ENCODE assay signal across 8 mouse cellular contexts in genomic region chr10:40247166-40247716, GRCm38 (mm10). TPM values are rescaled to one million over a fixed set of nuclear protein-coding genes. Genes with fewer than 3 reads are reported as not detected.
A peak's percentile ranks its signal among the peaks of the same experiment; 100 is the strongest.
DNase-seq lines count a peak whose midpoint lies in the region; ATAC-seq and TF ChIP-seq lines count a peak whose summit lies in the region.

No protein-coding gene starts in this region.

- H3K4me1 ChIP-seq in heart, embryonic 15.5 days (replicated peaks) = no peaks in the 10 kb centered on the region
- peaks cover 36% of the 10 kb centered on the region for H3K4me1 ChIP-seq in E14TG2a.4 (replicated peaks; ENCODE audit: low read depth, low read length)
- H3K4me1 ChIP-seq in forebrain, embryonic 11.5 days (replicated peaks; ENCODE audit: control insufficient read depth, insufficient read depth, low read length) = 0 out of 2 replicates have a peak, but pooled peaks cover 4% of the 10 kb centered on the region
- H3K4me1 ChIP-seq in liver, embryonic 14.5 days (replicated peaks; ENCODE audit: control insufficient read depth in 2 of 2, insufficient read depth in 2 of 2, low read length in 1 of 2) = peaks cover 5 to 15% of the 10 kb centered on the region in 2 experiments; a peak in 3 of 4 replicates

- no peak for TF ChIP-seq CTCF in E14TG2a.4 (conservative IDR thresholded peaks at IDR 0.05; ENCODE audit: low read length)
- TF ChIP-seq CTCF in liver, embryonic 14.5 days (IDR thresholded peaks at IDR 0.05; ENCODE audit: low read depth) = no peak

- no peak overlapping the region for H3K9ac ChIP-seq in heart, embryonic 15.5 days
- H3K9ac ChIP-seq in forebrain, embryonic 11.5 days (ENCODE audit: low read length) = peak overlapping the region; percentile 66
- peak overlapping the region; percentile 77 for H3K9ac ChIP-seq in liver, embryonic 14.5 days (replicated peaks)

- WGBS in heart, embryonic 15.5 days = 28% methylated on average over 11 of the region's 11 CpGs
- 34% methylated on average over 11 of the region's 11 CpGs for WGBS in forebrain, embryonic 11.5 days
- 29% methylated on average over 11 of the region's 11 CpGs for WGBS in liver, embryonic 14.5 days (ENCODE audit: insufficient replicate concordance)

- no peaks in the 10 kb centered on the region for H3K27me3 ChIP-seq in heart, embryonic 15.5 days
- no peaks in the 10 kb centered on the region for H3K27me3 ChIP-seq in E14TG2a.4 (ENCODE audit: insufficient read depth, low read length)
- H3K27me3 ChIP-seq in forebrain, embryonic 11.5 days (ENCODE audit: control insufficient read depth, insufficient read depth, low read length) = no peaks in the 10 kb centered on the region
- H3K27me3 ChIP-seq in liver, embryonic 14.5 days (ENCODE audit: control insufficient read depth, insufficient read depth, low read length) = no peaks in the 10 kb centered on the region

- DNase-seq in heart, postnatal 14 days = no peak
- no peak for DNase-seq in forebrain, embryonic 11.5 days (ENCODE audit: low spot score)
- DNase-seq in liver, embryonic 14.5 days (ENCODE audit: low read depth in 3 of 3, low spot score in 3 of 3) = no peak
- no peak for DNase-seq in frontal cortex, postnatal 25 days (ENCODE audit: low spot score in 2 of 2)
- DNase-seq in left cerebral cortex, postnatal 36 days (ENCODE audit: low spot score in 2 of 2) = no peak
- DNase-seq in kidney, postnatal 25 days = no peak

- no peaks in the 10 kb centered on the region for H3K9me3 ChIP-seq in heart, embryonic 15.5 days (replicated peaks)
- H3K9me3 ChIP-seq in E14TG2a.4 (ENCODE audit: low read length) = no peaks in the 10 kb centered on the region
- no peaks in the 10 kb centered on the region for H3K9me3 ChIP-seq in forebrain, embryonic 11.5 days (ENCODE audit: control insufficient read depth, low read length)
- H3K9me3 ChIP-seq in liver, embryonic 14.5 days (ENCODE audit: control insufficient read depth, low read length) = no peaks in the 10 kb centered on the region

- no peak for TF ChIP-seq EP300 in liver, embryonic 14.5 days (IDR thresholded peaks at IDR 0.05; ENCODE audit: low read depth)

- peak overlapping the region; percentile 79 for H3K4me2 ChIP-seq in heart, embryonic 15.5 days
- peak overlapping the region; percentile 71 for H3K4me2 ChIP-seq in forebrain, embryonic 11.5 days (ENCODE audit: low read depth, low read length, severe bottlenecking)
- peak overlapping the region; percentile 87 for H3K4me2 ChIP-seq in liver, embryonic 14.5 days (ENCODE audit: low read depth)

- peak overlapping the region; percentile 74; the same call in 1 of the 2 replicates for H3K27ac ChIP-seq in heart, embryonic 15.5 days
- H3K27ac ChIP-seq in forebrain, embryonic 11.5 days (ENCODE audit: low read depth, low read length) = 0 out of 2 replicates have a peak overlapping the region, but pooled peaks have one; percentile 57
- no peak overlapping the region for H3K27ac ChIP-seq in liver, embryonic 14.5 days

- intact Hi-C loops in heart, postnatal 14 days (cut with DNase I) = loop anchor here (10.0 kb wide), 1 partner anchor 352 kb away; the partner anchor contains the start of gene Mfsd4b4
- intact Hi-C loops in left cerebral cortex, postnatal 36 days (cut with DNase I) = no loop called here

- H3K4me3 ChIP-seq in heart, embryonic 15.5 days = peak overlapping the region; percentile 80
- H3K4me3 ChIP-seq in E14TG2a.4 (replicated peaks; ENCODE audit: low read length) = peak overlapping the region; percentile 97
- peak overlapping the region; percentile 66 for H3K4me3 ChIP-seq in forebrain, embryonic 11.5 days (ENCODE audit: low read depth, low read length)
- peak overlapping the region; percentile 65 to 99 for H3K4me3 ChIP-seq in liver, embryonic 14.5 days (ENCODE audit: insufficient read depth in 1 of 2, low read depth in 2 of 2, low read length in 2 of 2)

- H3K36me3 ChIP-seq in heart, embryonic 15.5 days = peaks cover 46% of the 10 kb centered on the region
- H3K36me3 ChIP-seq in E14TG2a.4 (ENCODE audit: insufficient read depth, low read length) = peaks cover 81% of the 10 kb centered on the region
- peaks cover 12% of the 10 kb centered on the region for H3K36me3 ChIP-seq in forebrain, embryonic 11.5 days (ENCODE audit: control insufficient read depth, insufficient read depth, low read length)
- peaks cover 8% of the 10 kb centered on the region for H3K36me3 ChIP-seq in liver, embryonic 14.5 days (replicated peaks; ENCODE audit: control insufficient read depth, insufficient read depth, low read depth)

- ATAC-seq in heart, embryonic 15.5 days (replicated peaks; ENCODE audit: insufficient number of reproducible peaks, insufficient read depth, low FRiP score, low read depth) = no peak
- peak; percentile 57 for ATAC-seq in forebrain, embryonic 11.5 days (replicated peaks; ENCODE audit: low FRiP score)
- ATAC-seq in liver, embryonic 14.5 days (ENCODE audit: insufficient read depth) = no peak; the same call in 1 of the 2 replicates

RNA-seq across cellular contexts. Expression of gene Rpf2, which starts 0.4 kb away (rescaled TPM):
- 35.5 and 36.4 TPM in 2 replicates for polyA plus RNA-seq in heart, embryonic 15.5 days (2015; fragmentation: Nextera tagmentation; extraction: Ambion mirVana)
- total RNA-seq in heart, postnatal 14 days (2021) = 10 to 100 TPM in 1 of 2 experiments, 1 to 10 TPM in 1; 8.2 to 11.2 TPM
- 74.8 and 77.7 TPM in 2 replicates for polyA plus RNA-seq in forebrain, embryonic 11.5 days (2014; fragmentation: Nextera tagmentation; extraction: Ambion mirVana)
- 7.3 and 16.8 TPM in 2 replicates for polyA plus RNA-seq in liver, embryonic 14.5 days (2012; rRNA removed)
- polyA plus RNA-seq in liver, embryonic 14.5 days (2014; fragmentation: Nextera tagmentation; extraction: Ambion mirVana) = 38.9 and 39.2 TPM in 2 replicates
- total RNA-seq in left cerebral cortex, postnatal 36 days (2021) = 10 to 100 TPM; 19.3 to 21.3 TPM

RNA-seq across cellular contexts. Expression of gene Gtf3c6, which starts 10.7 kb away (rescaled TPM):
- polyA plus RNA-seq in heart, embryonic 15.5 days (2015; fragmentation: Nextera tagmentation; extraction: Ambion mirVana) = 59.9 and 65.9 TPM in 2 replicates
- total RNA-seq in heart, postnatal 14 days (2021) = 10 to 100 TPM; 20.9 to 23.5 TPM
- polyA plus RNA-seq in forebrain, embryonic 11.5 days (2014; fragmentation: Nextera tagmentation; extraction: Ambion mirVana) = 139 and 146 TPM in 2 replicates
- polyA plus RNA-seq in liver, embryonic 14.5 days (2012; rRNA removed) = 7.7 and 15.1 TPM in 2 replicates
- 31.6 and 34.1 TPM in 2 replicates for polyA plus RNA-seq in liver, embryonic 14.5 days (2014; fragmentation: Nextera tagmentation; extraction: Ambion mirVana)
- 10 to 100 TPM; 19.5 to 27.2 TPM for total RNA-seq in left cerebral cortex, postnatal 36 days (2021)

RNA-seq across cellular contexts. Expression of gene Amd1, which starts 54.7 kb away (rescaled TPM):
- 34.5 and 34.7 TPM in 2 replicates for polyA plus RNA-seq in heart, embryonic 15.5 days (2015; fragmentation: Nextera tagmentation; extraction: Ambion mirVana)
- 10 to 100 TPM; 77.6 to 84.8 TPM for total RNA-seq in heart, postnatal 14 days (2021)
- polyA plus RNA-seq in forebrain, embryonic 11.5 days (2014; fragmentation: Nextera tagmentation; extraction: Ambion mirVana) = 94.8 and 108 TPM in 2 replicates
- polyA plus RNA-seq in liver, embryonic 14.5 days (2012; rRNA removed) = 33.5 and 48.1 TPM in 2 replicates
- 56.4 and 64.2 TPM in 2 replicates for polyA plus RNA-seq in liver, embryonic 14.5 days (2014; fragmentation: Nextera tagmentation; extraction: Ambion mirVana)
- 10 to 100 TPM; 76.0 to 83.6 TPM for total RNA-seq in left cerebral cortex, postnatal 36 days (2021)
